Mouse (Mus musculus): ENCODE measurements at regions not wholly inside any gene's neighbourhood (a gene's known extent, or its start where the extent isn't known, plus 50 kb on each side); places are given as distances from the start of the nearest gene placed in this dataset.
A peak's percentile ranks its signal among the peaks of the same experiment; 100 is the strongest.

DNA sequence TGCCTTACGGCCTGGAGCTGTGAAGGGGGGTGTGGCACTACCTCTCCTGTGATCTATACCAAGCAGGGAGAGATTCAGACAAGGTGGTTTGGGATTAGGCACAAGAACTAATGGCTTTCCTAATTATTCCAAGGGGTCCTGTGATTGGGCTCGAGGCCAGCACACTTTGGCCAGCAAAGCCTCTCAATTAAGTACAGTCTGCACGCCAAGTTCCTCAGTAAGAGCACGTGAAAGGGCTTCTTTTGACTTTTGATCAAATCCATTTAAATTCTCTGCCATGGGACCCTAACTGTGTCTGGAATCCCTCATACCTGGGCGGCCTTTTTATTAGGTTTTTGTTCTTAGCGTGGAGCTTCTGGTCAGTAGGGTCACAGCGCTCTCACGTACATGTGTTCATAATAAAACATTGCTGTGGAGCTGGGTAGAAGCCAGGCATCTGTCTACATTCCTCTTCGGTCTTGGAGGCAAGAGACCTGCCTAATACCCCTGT, 461.9 kb downstream of the Gja1 start:
- no peaks in the 10 kb centered on the region for H3K36me3 ChIP-seq (ENCODE audit: control insufficient read depth in 1 of 2, insufficient read depth in 2 of 2, low read length in 2 of 2)
- H3K9me3 ChIP-seq (replicated peaks; ENCODE audit: insufficient read depth, low read length), result no peaks in the 10 kb centered on the region

DNA sequence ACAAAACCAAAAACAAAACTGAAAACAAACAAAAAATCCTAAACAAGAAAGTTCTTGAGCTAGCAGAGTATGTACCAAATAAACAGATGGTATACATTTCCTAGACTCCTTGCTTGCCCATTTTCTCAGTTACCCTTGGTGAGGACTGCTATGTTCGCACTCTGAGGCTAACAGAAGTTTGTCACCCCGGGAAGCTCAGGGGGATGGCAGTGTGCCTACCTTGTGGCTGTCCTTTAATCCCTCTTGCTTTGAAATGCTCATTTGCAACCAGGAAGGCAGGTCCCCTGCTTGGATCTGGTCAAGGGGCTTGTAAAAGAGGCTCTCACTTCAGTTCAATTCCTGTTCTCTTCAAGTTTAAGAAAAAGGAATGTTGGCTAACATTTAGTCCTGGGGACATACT, 462.4 kb downstream of the Gja1 start:
- H3K9ac ChIP-seq (ENCODE audit: control insufficient read depth, low read depth, low read length, poor library complexity, severe bottlenecking), result no peak overlapping the region
- H3K27ac ChIP-seq (ENCODE audit: control insufficient read depth, low read depth, low read length), result no peak overlapping the region
- DNase-seq (ENCODE audit: low read depth, low spot score), result no peak
- no peaks in the 10 kb centered on the region for H3K4me1 ChIP-seq (ENCODE audit: control insufficient read depth in 1 of 2, insufficient read depth in 2 of 2, low read length in 2 of 2)
- H3K79me2 ChIP-seq (ENCODE audit: control insufficient read depth, insufficient read depth, low read length, poor library complexity), result no peaks in the 10 kb centered on the region
- H3K36me3 ChIP-seq (ENCODE audit: control insufficient read depth in 1 of 2, insufficient read depth in 2 of 2, low read length in 2 of 2), result no peaks in the 10 kb centered on the region
- no peak overlapping the region for H3K4me3 ChIP-seq (ENCODE audit: control insufficient read depth in 1 of 2, insufficient read depth in 1 of 2, low read depth in 2 of 2, low read length in 2 of 2)
- H3K9me3 ChIP-seq (replicated peaks; ENCODE audit: insufficient read depth, low read length), result no peaks in the 10 kb centered on the region
- TF ChIP-seq ZC3H11A (IDR thresholded peaks at IDR 0.05; ENCODE audit: low read depth, low read length) (no peak), USF1 (IDR thresholded peaks at IDR 0.05; ENCODE audit: low read depth, low read length) (no peak), RCOR1 (IDR thresholded peaks at IDR 0.05; ENCODE audit: low read depth, low read length) (no peak), ZNF384 (IDR thresholded peaks at IDR 0.05; ENCODE audit: low read depth, low read length) (no peak)
- H3K27me3 ChIP-seq (ENCODE audit: control insufficient read depth in 1 of 2, insufficient read depth in 2 of 2, low read length in 2 of 2), result no peaks in the 10 kb centered on the region

More for the DNA sequence above, 461.9 kb downstream of the Gja1 start:
- no peak overlapping the region for H3K9ac ChIP-seq (ENCODE audit: control insufficient read depth, low read depth, low read length, poor library complexity, severe bottlenecking)
- DNase-seq (ENCODE audit: low read depth, low spot score), result no peak
- no peaks in the 10 kb centered on the region for H3K27me3 ChIP-seq (ENCODE audit: control insufficient read depth in 1 of 2, insufficient read depth in 2 of 2, low read length in 2 of 2)
- H3K27ac ChIP-seq (ENCODE audit: control insufficient read depth, low read depth, low read length), result no peak overlapping the region
- TF ChIP-seq TAL1 (IDR thresholded peaks at IDR 0.05; ENCODE audit: low read length) (no peak), POLR2AphosphoS2 (IDR thresholded peaks at IDR 0.05; ENCODE audit: low read length) (no peak), USF2 (IDR thresholded peaks at IDR 0.05; ENCODE audit: borderline replicate concordance in 1 of 2, insufficient read depth in 1 of 2, low read depth in 1 of 2, low read length in 2 of 2) (no peak), MAX (IDR thresholded peaks at IDR 0.05; ENCODE audit: low read length) (no peak), ELF1 (IDR thresholded peaks at IDR 0.05; ENCODE audit: low read depth, low read length) (no peak), ZKSCAN1 (IDR thresholded peaks at IDR 0.05; ENCODE audit: low read depth, low read length) (no peak), KAT2A (conservative IDR thresholded peaks at IDR 0.05; ENCODE audit: low read depth, low read length) (no peak), GABPA (IDR thresholded peaks at IDR 0.05; ENCODE audit: low read depth, low read length) (no peak), MEF2A (IDR thresholded peaks at IDR 0.05; ENCODE audit: extremely low read depth, insufficient replicate concordance, low read depth, low read length, poor library complexity, severe bottlenecking) (no peak)
- no peaks in the 10 kb centered on the region for H3K79me2 ChIP-seq (ENCODE audit: control insufficient read depth, insufficient read depth, low read length, poor library complexity)
- no peak overlapping the region for H3K4me3 ChIP-seq (ENCODE audit: control insufficient read depth in 1 of 2, insufficient read depth in 1 of 2, low read depth in 2 of 2, low read length in 2 of 2)
- H3K4me1 ChIP-seq (ENCODE audit: control insufficient read depth in 1 of 2, insufficient read depth in 2 of 2, low read length in 2 of 2), result no peaks in the 10 kb centered on the region

DNA sequence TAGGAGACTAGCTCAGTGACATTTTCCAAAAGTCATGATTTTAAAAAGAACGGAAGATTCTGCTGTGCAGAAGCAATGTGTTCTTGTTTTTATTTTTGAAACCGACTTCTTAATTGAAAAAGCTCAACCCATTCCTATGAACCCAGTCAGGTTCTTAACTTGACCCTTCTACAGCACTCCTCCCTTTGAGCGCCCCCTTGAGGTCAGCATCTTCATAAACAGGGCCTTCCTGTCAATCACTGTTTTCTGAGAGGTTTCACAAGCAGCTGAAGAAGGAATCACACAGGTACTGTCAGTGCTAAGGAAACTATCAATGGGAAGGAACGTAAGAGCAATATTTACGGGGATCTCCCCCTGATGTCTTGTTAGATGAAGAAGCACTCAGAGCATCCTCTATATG, 463.6 kb downstream of the Gja1 start:
- H3K27ac ChIP-seq (ENCODE audit: control insufficient read depth, low read depth, low read length), result no peak overlapping the region
- no peak overlapping the region for H3K9ac ChIP-seq (ENCODE audit: control insufficient read depth, low read depth, low read length, poor library complexity, severe bottlenecking)
- peak; percentile 3 for DNase-seq (ENCODE audit: low read depth, low spot score)
- H3K9me3 ChIP-seq (replicated peaks; ENCODE audit: insufficient read depth, low read length), result no peaks in the 10 kb centered on the region
- no peak overlapping the region for H3K4me3 ChIP-seq (ENCODE audit: control insufficient read depth in 1 of 2, insufficient read depth in 1 of 2, low read depth in 2 of 2, low read length in 2 of 2)
- no peaks in the 10 kb centered on the region for H3K27me3 ChIP-seq (ENCODE audit: control insufficient read depth in 1 of 2, insufficient read depth in 2 of 2, low read length in 2 of 2)
- H3K79me2 ChIP-seq (ENCODE audit: control insufficient read depth, insufficient read depth, low read length, poor library complexity), result no peaks in the 10 kb centered on the region
- H3K4me1 ChIP-seq (ENCODE audit: control insufficient read depth in 1 of 2, insufficient read depth in 2 of 2, low read length in 2 of 2), result no peaks in the 10 kb centered on the region
- TF ChIP-seq CTCF (IDR thresholded peaks at IDR 0.05 in 2 of 3, conservative IDR thresholded peaks at IDR 0.05 in 1 of 3; ENCODE audit: control insufficient read depth in 1 of 3, insufficient read depth in 1 of 3, low read depth in 2 of 3, low read length in 3 of 3, poor library complexity in 1 of 3, severe bottlenecking in 1 of 3) (peak in 1 of 3 experiments; percentile 19; a peak in 2 of 6 replicates), ZC3H11A (IDR thresholded peaks at IDR 0.05; ENCODE audit: low read depth, low read length) (no peak)
- no peaks in the 10 kb centered on the region for H3K36me3 ChIP-seq (ENCODE audit: control insufficient read depth in 1 of 2, insufficient read depth in 2 of 2, low read length in 2 of 2)
